Mouse (Mus musculus): ENCODE measurements around the gene Gxylt2. TPM values are rescaled to one million over a fixed set of nuclear protein-coding genes. Genes with fewer than 3 reads are reported as not detected.
A peak's percentile ranks its signal among the peaks of the same experiment; 100 is the strongest.

The Gxylt2 gene
- polyA plus RNA-seq, 1 experiment from 2014 or later, result 0.85 TPM

GRCm38 (mm10) chr6:100833811-100834481, 129.4 kb downstream of the Gxylt2 start:
- ATAC-seq, result peak; percentile 90

GRCm38 (mm10) chr6:100834489-100835160, 130.1 kb downstream of the Gxylt2 start:
- ATAC-seq, result no peak
- H3K4me3 ChIP-seq, result peak overlapping the region; percentile 87
- peaks cover 40% of the 10 kb centered on the region for H3K4me1 ChIP-seq
- H3K4me2 ChIP-seq, result peak overlapping the region; percentile 68
- peak overlapping the region; percentile 90; the same call in 1 of the 2 replicates for H3K27ac ChIP-seq
- no peaks in the 10 kb centered on the region for H3K27me3 ChIP-seq
- peaks cover 42% of the 10 kb centered on the region for H3K36me3 ChIP-seq (ENCODE audit: poor library complexity, severe bottlenecking)
- H3K9ac ChIP-seq, result peak overlapping the region; percentile 85
- H3K9me3 ChIP-seq (replicated peaks), result no peaks in the 10 kb centered on the region
- WGBS, result 37% methylated on average over 9 of the region's 9 CpGs

More at GRCm38 (mm10) chr6:100833811-100834481, 129.4 kb downstream of the Gxylt2 start:
- Histone ChIP-seq H3K4me3 (peak overlapping the region; percentile 87), H3K9ac (peak overlapping the region; percentile 85), H3K4me1 (peaks cover 40% of the 10 kb centered on the region), H3K27ac (peak overlapping the region; percentile 90), H3K36me3 (ENCODE audit: poor library complexity, severe bottlenecking) (peaks cover 37% of the 10 kb centered on the region), H3K27me3 (no peaks in the 10 kb centered on the region), H3K4me2 (peak overlapping the region; percentile 68), H3K9me3 (replicated peaks) (no peaks in the 10 kb centered on the region)
- under 1% methylated on average over 28 of the region's 72 CpGs for WGBS

- Histone ChIP-seq H3K4me1 (no peaks in the 10 kb centered on the region), H3K4me2 (no peak overlapping the region), H3K9me3 (replicated peaks) (no peaks in the 10 kb centered on the region), H3K4me3 (no peak overlapping the region), H3K36me3 (ENCODE audit: poor library complexity, severe bottlenecking) (peaks cover 52% of the 10 kb centered on the region), H3K27me3 (no peaks in the 10 kb centered on the region), H3K27ac (no peak overlapping the region), H3K9ac (no peak overlapping the region)
- no peak for ATAC-seq
- 95% methylated on average over 4 of the region's 4 CpGs for WGBS
Measured at GRCm38 (mm10) chr6:100845058-100845457, 140.5 kb downstream of the Gxylt2 start.

GRCm38 (mm10) chr6:100847264-100847663, 142.7 kb downstream of the Gxylt2 start:
- WGBS, result 91% methylated on average over 5 of the region's 5 CpGs
- Histone ChIP-seq H3K4me2 (no peak overlapping the region), H3K9ac (no peak overlapping the region), H3K27me3 (no peaks in the 10 kb centered on the region), H3K9me3 (replicated peaks) (no peaks in the 10 kb centered on the region), H3K4me1 (no peaks in the 10 kb centered on the region), H3K36me3 (ENCODE audit: poor library complexity, severe bottlenecking) (peaks cover 39% of the 10 kb centered on the region), H3K4me3 (no peak overlapping the region), H3K27ac (no peak overlapping the region)
- no peak for ATAC-seq

GRCm38 (mm10) chr6:100848682-100849375, 144.3 kb downstream of the Gxylt2 start:
- H3K4me1 ChIP-seq, result no peaks in the 10 kb centered on the region
- H3K9me3 ChIP-seq (replicated peaks), result no peaks in the 10 kb centered on the region
- no peak for ATAC-seq
- H3K27ac ChIP-seq, result no peak overlapping the region
- no peak overlapping the region for H3K9ac ChIP-seq
- H3K4me3 ChIP-seq, result no peak overlapping the region
- H3K36me3 ChIP-seq (ENCODE audit: poor library complexity, severe bottlenecking), result peaks cover 26% of the 10 kb centered on the region
- no peaks in the 10 kb centered on the region for H3K27me3 ChIP-seq
- H3K4me2 ChIP-seq, result no peak overlapping the region
- 89% methylated on average over 9 of the region's 9 CpGs for WGBS

- no peak overlapping the region for H3K27ac ChIP-seq
- H3K4me3 ChIP-seq, result no peak overlapping the region
- H3K36me3 ChIP-seq (ENCODE audit: poor library complexity, severe bottlenecking), result peaks cover 29% of the 10 kb centered on the region
- no peak overlapping the region for H3K9ac ChIP-seq
- no peaks in the 10 kb centered on the region for H3K27me3 ChIP-seq
- no peak overlapping the region for H3K4me2 ChIP-seq
- no peaks in the 10 kb centered on the region for H3K4me1 ChIP-seq
- ATAC-seq, result no peak
- 90% methylated on average over 9 of the region's 9 CpGs for WGBS
- no peaks in the 10 kb centered on the region for H3K9me3 ChIP-seq (replicated peaks)
Measured at GRCm38 (mm10) chr6:100850671-100851081, 146.1 kb downstream of the Gxylt2 start.

- Histone ChIP-seq H3K4me1 (no peaks in the 10 kb centered on the region), H3K36me3 (ENCODE audit: poor library complexity, severe bottlenecking) (peaks cover 32% of the 10 kb centered on the region), H3K27me3 (no peaks in the 10 kb centered on the region), H3K4me3 (no peak overlapping the region), H3K9ac (no peak overlapping the region), H3K9me3 (replicated peaks) (no peaks in the 10 kb centered on the region), H3K4me2 (no peak overlapping the region), H3K27ac (no peak overlapping the region)
- ATAC-seq, result no peak
- WGBS, result 93% methylated on average over 5 of the region's 5 CpGs
Measured at GRCm38 (mm10) chr6:100851083-100851482, 146.5 kb downstream of the Gxylt2 start.

Other genes starting within 250 kb of the Gxylt2 start
- gene Shq1, start 33.6 kb upstream of the Gxylt2 start, polyA plus RNA-seq (2015; fragmentation: Nextera tagmentation; extraction: Ambion mirVana), result 16.0 TPM in 2 replicates
- gene Ppp4r2, start 128.9 kb downstream of the Gxylt2 start, polyA plus RNA-seq (2015; fragmentation: Nextera tagmentation; extraction: Ambion mirVana), result 26.9 and 27.4 TPM in 2 replicates

Measured in forebrain, embryonic 13.5 days (tissue).